Mouse (Mus musculus) frontal cortex, postnatal 36 days (tissue): ENCODE measurements around the gene Tapt1.
A peak's percentile ranks its signal among the peaks of the same experiment; 100 is the strongest.

Experiments used
- DNase-seq, 2 experiments: peaks; one replicate each; pipeline ENCODE4 v3.0.0; 2022; ENCODE audit warnings: low spot score in 2 of 2

Gene Tapt1

GRCm38 (mm10) chr5:44199109-44199508 lies 27.3 kb downstream of the Tapt1 start:
- no peak for DNase-seq

GRCm38 (mm10) chr5:44198471-44198870 lies 28.0 kb downstream of the Tapt1 start:
- no peak for DNase-seq

GRCm38 (mm10) chr5:44197806-44198205 lies 28.6 kb downstream of the Tapt1 start:
- no peak for DNase-seq

- no peak for DNase-seq
These were observed 30.3 kb downstream of the Tapt1 start for GRCm38 (mm10) chr5:44196167-44196566.

GRCm38 (mm10) chr5:44187370-44187769 lies 39.1 kb downstream of the Tapt1 start:
- DNase-seq = no peak

GRCm38 (mm10) chr5:44181669-44182068 lies 44.8 kb downstream of the Tapt1 start:
- peak; percentile 49 to 59 for DNase-seq

GRCm38 (mm10) chr5:44180450-44180849 lies 46.0 kb downstream of the Tapt1 start:
- peak; percentile 36 to 51 for DNase-seq

GRCm38 (mm10) chr5:44174046-44174445 lies 52.4 kb downstream of the Tapt1 start:
- no peak for DNase-seq

- no peak for DNase-seq
These were observed 59.6 kb downstream of the Tapt1 start for GRCm38 (mm10) chr5:44166866-44167265.

GRCm38 (mm10) chr5:44165854-44166253 lies 60.6 kb downstream of the Tapt1 start:
- DNase-seq = peak in 1 of 2 experiments; percentile 43

GRCm38 (mm10) chr5:44164233-44164776 lies 62.1 kb downstream of the Tapt1 start:
- DNase-seq = no peak

- no peak for DNase-seq
These were observed 63.1 kb downstream of the Tapt1 start for GRCm38 (mm10) chr5:44163318-44163717.

GRCm38 (mm10) chr5:44162786-44163185 lies 63.6 kb downstream of the Tapt1 start:
- DNase-seq = no peak

- no peak for DNase-seq
These were observed 66.6 kb downstream of the Tapt1 start for GRCm38 (mm10) chr5:44159679-44160438.

GRCm38 (mm10) chr5:44159231-44159630 lies 67.2 kb downstream of the Tapt1 start:
- DNase-seq = no peak

- DNase-seq = peak; percentile 16 to 49
These were observed 68.0 kb downstream of the Tapt1 start for GRCm38 (mm10) chr5:44158458-44158857.

GRCm38 (mm10) chr5:44157760-44158159 lies 68.7 kb downstream of the Tapt1 start:
- no peak for DNase-seq

- no peak for DNase-seq
These were observed 73.4 kb downstream of the Tapt1 start for GRCm38 (mm10) chr5:44153050-44153449.

GRCm38 (mm10) chr5:44151327-44152051 lies 74.9 kb downstream of the Tapt1 start:
- DNase-seq = peak in 1 of 2 experiments; percentile 30

- peak in 1 of 2 experiments; percentile 22 for DNase-seq
These were observed 78.7 kb downstream of the Tapt1 start for GRCm38 (mm10) chr5:44147732-44148131.

GRCm38 (mm10) chr5:44146437-44147332 lies 79.7 kb downstream of the Tapt1 start:
- DNase-seq = no peak
